Mouse (Mus musculus) induced T-regulatory cell, adult 2 months (primary cell): ENCODE measurements around the gene Zfp961.
"Not testable (repeated sequence)": the region's sequence is repeated elsewhere in the genome, so short reads cannot be mapped to it uniquely, and the experiment has no call there.

ENCODE experiments used
- DNase-seq: peaks from one replicate; pipeline ENCODE4 v3.0.0-alpha.2; 2012; ENCODE audit warnings: low read depth

The Zfp961 gene

GRCm38 (mm10) chr8:71961796-71962195 lies 11.0 kb downstream of the Zfp961 start:
- no peak for DNase-seq

DNA sequence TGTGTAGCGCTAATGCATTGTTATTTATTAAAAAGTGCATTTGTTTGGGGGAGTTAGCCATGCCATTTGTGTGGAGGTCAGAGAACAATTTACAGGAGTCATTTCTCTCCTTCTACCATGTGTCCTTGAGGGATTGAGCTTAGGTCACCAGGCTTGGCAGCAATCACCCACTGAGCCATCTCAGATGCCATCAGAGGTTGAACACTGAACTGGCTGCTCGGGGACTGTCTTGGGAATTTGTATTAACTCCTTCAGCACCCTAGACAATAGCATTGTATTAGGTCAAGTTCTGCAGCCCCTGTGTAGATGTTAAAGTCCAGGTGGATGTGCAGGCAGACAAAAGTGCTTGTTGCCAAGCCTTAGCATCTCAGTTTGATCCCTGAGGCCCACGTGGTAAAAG lies 13.2 kb downstream of the Zfp961 start:
- DNase-seq, result no peak

DNA sequence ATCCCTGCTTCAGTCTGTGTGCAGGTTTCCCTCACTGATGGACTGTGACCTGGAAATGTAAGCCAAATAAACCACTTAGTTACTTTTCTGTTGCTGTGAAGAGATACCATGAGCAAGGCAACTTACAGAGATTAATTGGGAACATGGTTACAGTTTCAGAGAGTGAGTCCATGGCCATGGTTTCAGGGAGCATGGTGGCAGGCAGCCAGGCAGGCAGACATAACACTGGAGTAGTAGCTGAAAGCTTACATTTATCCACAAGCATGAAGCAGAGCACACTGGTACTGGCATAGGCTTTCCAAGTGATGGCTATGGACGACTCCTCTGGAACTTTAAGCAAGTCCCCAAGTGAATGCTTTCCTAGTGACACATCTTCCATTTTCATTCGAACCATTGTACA lies 14.3 kb downstream of the Zfp961 start:
- DNase-seq, result no peak

DNA sequence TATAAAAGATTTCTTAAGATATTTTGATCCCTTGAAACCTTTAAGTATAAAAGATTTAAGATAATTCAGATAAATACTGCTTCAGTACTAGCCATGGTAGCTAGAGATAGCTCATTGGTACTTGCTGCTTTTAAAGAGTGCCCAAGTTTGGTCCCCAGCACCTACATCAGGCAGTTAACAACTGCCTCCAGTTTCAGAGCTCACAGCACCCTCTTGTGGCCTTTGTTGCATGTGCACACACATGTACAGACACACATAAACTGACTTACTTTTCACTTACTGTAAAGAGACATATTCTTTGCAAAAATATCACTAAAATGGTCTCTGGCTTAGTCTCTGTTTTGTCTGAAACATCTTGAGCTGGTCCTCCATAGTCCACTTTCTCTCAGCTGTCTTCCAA lies 15.6 kb downstream of the Zfp961 start:
- DNase-seq, result peak; percentile 38

DNA sequence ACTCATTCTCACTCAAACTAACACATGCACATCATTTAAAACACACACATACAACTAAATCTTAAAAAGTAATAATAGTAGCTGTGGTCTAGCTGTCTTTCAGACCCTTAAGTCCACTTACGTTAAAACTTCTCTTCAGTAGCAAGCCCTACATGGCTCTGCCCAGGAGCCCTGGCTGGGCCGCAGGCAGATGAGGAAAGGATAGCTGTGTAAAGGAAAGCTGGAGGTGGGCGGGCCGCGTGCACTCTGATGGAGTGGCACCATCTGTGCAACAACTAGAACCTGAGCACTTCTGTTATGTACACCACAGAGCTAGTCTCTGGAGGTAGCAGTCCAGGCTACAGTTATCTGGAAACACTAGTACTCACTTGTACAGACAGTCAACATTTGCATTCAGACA lies 16.4 kb downstream of the Zfp961 start:
- DNase-seq, result no peak

- DNase-seq, result no peak
Observed at GRCm38 (mm10) chr8:71968100-71968499, 17.3 kb downstream of the Zfp961 start.

DNA sequence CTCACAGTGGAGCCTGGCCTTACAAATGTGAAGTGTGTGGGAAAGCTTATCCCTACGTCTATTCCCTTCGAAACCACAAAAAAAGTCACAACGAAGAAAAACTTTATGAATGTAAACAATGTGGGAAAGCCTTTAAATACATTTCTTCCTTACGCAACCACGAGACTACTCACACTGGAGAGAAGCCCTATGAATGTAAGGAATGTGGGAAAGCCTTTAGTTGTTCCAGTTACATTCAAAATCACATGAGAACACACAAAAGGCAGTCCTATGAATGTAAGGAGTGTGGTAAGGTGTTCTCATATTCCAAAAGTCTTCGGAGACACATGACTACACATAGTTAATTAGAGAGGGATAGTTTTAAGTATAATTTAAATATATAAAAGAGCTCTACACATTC lies 17.8 kb downstream of the Zfp961 start:
- no peak for DNase-seq

- peak; percentile 40 for DNase-seq
Observed at GRCm38 (mm10) chr8:71971945-71972344, 21.1 kb downstream of the Zfp961 start.

- DNase-seq, result no peak
Observed at GRCm38 (mm10) chr8:71974211-71974610, 23.4 kb downstream of the Zfp961 start.

DNA sequence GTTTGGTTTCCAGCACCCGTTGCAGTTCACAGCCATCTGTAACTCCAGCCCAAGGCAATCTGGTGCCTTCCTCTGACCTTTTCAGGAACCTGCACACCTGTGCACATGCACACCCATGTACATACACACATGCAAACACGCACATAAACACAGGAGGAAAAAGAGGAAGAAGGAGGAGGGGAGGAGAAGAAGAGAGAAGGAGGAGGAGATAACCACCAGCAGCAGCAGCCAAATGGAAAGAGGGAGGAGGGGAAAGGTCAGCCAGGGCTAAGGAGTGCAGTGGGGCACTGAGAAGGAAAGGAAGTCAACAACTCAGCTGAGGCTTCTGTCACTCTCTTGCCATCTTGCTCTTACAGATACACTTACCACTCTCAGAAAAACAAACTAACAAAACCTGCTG lies 30.2 kb downstream of the Zfp961 start:
- no peak for DNase-seq

DNA sequence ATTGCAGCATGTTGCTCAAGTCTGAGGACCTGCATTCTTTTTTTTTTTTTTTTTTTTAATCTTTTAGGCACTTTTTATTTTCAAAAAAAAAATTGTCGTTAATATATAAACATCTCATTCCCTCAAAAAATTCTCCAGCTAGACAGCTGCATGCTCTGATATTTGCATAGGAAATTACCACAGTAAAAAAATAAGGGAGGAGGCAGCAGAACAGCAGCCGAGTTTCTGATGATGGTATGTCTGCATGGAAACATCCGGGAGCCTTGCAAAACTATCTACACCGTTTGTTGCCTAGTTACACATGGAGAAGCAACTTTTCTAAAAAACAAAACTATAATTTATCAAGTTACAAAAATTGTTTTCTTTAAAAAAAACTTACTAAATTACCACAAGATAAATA lies 30.6 kb downstream of the Zfp961 start:
- no peak for DNase-seq

GRCm38 (mm10) chr8:71984601-71985000 lies 33.8 kb downstream of the Zfp961 start:
- DNase-seq, result peak; percentile 13

DNA sequence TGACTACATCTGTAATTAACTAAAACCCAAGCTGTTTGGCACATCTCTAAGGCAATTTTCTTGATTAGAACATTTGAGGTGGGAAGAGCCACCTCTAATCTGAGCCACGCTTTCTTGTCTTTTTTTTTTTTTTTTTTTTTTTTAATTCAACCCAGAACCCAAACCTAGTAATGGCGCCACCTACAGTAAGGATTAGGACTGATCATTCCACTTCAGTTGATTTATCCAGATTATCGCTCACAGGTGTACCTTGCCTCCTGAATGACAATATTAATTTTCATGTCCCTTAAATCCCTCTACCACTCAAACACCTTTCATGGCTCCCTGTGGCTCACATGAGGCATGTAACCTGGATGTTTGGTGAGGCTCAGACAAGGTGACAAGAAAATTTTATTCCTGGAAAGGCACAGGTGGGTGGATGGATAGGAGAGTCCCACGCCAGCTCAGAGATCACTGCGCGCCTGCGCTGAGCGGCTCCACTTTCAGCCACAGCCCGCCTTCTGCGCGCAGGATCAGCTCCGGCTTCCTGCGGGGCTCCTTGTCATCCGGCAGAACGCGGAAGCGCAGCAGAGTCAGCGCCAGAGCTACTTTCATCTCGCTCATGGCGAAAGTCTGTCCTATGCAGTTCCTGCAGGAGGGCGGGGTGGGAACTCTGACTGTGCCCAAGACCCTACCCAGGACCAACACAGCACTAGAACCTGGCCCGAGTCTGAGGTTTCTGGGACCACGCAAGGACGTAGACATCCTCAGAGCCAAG lies 37.5 kb downstream of the Zfp961 start:
- DNase-seq, result peak; percentile 66

DNA sequence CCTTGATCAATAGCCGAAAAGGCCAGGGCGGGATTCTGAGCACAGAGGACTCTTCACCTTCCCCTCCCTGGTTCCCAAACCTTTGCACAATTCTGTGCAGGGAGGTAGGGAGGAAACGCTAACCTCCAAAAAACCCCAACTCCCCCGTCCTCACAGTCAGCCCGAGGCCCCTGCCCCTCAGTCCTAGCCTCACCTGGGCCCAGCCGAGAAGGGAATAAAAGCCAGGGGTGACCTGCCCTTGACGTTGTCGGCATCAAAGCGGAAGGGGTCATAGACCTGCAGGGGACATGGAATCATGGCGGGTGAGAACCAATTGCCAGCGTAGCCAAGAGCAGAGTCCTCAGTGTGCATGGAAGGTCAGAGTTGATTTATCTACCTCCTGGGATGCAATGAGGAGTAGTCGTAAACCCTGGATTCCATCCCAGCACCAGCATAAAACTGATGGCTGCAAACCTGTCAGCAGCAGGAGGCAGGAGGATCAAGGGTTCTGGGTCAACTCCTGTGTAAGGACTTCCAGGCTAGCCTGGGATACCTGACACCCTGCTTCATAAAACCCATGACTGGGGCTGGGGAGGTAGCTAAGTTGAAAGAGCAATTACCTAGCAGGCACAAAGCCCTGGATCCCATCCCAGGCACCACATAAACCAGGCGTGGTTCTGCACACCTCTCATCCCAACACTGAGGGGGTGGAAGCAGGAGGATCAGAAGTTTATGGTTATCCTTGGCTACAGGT lies 38.2 kb downstream of the Zfp961 start:
- DNase-seq, result no peak

DNA sequence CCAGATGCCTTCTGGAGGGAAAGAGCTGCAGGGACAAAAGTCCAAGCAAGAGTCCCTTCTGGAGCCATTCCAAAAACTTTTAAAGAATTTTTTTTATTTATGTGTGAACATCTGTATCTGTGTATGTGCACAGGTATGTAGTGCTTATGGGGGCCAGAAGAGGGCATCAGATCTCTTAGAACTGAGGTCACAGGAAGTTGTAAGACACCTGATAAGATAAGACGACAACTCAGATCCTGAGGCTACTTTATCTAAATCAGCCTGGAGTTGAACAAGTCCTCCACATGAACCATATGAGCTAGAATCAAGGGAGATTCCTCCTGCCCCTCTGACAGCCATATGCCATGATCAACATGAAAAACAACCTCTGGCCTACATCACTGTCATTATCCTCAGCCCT lies 48.6 kb downstream of the Zfp961 start:
- DNase-seq, result no peak

DNA sequence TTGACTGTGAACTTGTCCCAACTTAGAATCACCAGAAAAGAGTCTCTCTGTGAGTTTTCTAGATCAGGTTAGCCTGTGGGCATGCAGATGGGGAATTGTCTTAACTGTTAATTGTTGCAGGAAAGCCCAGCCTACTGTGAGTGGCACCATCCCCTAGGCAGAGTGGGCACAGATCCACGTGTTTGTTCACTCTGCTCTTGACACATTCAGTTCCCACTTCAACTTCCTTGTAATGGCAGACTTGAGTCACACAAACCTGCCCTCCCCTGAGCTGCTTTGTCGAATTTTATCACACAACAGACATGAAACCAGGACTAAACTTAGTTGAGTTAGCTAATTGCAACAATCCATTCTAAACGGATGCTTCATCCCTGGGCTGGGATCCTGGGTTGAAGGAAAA lies 49.4 kb downstream of the Zfp961 start:
- no peak for DNase-seq

- no peak for DNase-seq
Observed at GRCm38 (mm10) chr8:72002942-72003341, 52.1 kb downstream of the Zfp961 start.

GRCm38 (mm10) chr8:72005912-72006311 lies 55.1 kb downstream of the Zfp961 start:
- no peak for DNase-seq

GRCm38 (mm10) chr8:72006763-72007162 lies 55.9 kb downstream of the Zfp961 start:
- no peak for DNase-seq

- DNase-seq, result no peak
Observed at GRCm38 (mm10) chr8:72008134-72008641, 57.4 kb downstream of the Zfp961 start.

DNA sequence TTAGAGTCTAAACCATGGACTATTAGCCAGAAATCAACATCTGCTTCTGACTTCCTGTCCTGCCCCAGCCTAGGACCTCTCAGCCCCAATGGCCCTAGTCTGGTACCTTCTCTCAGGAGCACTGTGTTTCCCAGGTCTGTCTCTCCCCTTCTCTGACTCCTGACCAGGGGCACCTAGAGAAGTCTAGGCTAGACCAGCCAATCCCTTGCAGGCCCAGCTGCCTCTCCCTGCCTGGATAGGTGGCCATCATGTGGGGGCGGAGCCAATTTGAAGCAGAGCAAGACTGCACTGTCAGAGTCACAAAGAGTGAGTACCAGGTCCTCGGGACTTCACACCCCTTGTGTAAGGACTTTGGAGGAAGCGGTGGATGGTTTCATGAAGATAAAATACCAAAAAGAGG lies 58.6 kb downstream of the Zfp961 start, which contains the start of gene Cyp4f18:
Cyp4f18 (minus strand) TSS at position 154 of the 400 bp plus-strand sequence.
- no peak for DNase-seq

GRCm38 (mm10) chr8:72013506-72014228 lies 62.8 kb downstream of the Zfp961 start:
- DNase-seq, result not testable (repeated sequence)

DNA sequence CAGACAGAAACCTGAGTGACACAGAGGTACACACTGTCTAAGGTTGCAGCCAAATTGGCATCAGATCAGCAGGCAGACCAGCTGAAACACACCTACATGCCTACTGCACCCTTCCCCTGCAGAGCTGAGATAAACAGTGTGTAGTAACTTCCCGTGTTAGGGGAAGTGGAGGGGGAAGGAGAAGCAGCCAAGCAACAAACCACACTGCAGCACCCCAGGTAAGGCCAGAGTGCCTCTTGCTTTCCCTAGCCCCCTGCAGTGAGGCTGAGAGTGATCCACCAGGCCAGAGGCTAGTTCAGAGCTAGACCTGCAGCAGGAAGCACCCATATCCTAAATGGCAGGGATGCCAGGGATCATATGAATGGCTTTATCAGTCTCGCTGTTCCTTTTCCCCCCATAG lies 66.5 kb downstream of the Zfp961 start:
- DNase-seq, result not testable (repeated sequence)
